Mouse (Mus musculus) cerebellum, postnatal 4 days (tissue): ENCODE results near the gene Fgd2.
"Not testable (repeated sequence)": the region's sequence is repeated elsewhere in the genome, so short reads cannot be mapped to it uniquely, and the experiment has no call there.

Experiments used
- DNase-seq, 2 experiments: peaks; one replicate each; pipeline ENCODE4 v3.0.0; 2022; ENCODE audit warnings: low spot score in 2 of 2, mixed read lengths in 1 of 2

Fgd2 gene

DNA sequence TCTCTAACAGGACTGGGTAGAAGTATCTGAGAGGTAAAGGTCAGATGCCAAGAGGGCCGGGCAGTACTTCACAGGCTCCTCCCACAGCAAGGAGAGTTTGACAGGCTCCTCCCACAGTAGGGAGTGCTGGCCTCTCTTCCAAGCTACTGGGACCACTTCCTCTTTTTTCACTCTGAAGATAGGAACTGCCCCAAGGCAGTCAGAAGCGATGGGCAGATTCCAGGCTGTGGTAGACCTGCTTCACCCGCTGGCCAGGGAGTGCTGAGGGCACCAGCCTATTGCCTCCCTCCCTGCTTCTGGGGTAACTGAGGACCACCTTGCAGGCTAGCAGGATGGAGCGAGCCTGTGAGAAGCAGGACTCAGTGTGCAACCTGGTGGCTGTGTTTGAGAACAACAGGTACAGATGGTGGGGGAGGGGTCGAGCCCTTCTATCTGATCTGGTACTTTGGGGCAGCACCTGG lies at the start of gene Fgd2:
Fgd2 (plus strand) TSS at position 154 of the 461 bp plus-strand sequence.
- no peak for DNase-seq

DNA sequence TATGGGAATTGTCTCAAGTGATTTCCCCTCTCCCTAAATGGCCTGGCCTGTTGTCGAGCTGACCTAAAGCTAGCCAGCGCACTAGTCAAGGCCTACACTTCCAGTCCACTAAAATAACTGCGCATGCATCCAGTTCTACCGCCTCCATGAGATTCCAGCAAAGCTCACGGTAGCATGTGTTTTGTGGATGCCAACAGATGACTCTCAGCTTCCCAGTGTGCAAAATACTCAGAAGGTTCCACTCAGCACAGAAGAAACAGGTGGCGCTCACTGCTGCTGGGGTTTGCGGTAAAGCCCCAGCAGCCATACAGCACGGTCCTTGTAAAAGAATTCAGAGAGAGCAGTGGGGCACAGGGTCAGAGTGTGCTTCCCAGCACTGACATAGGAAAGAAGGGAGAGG lies 49.1 kb upstream of the Fgd2 start:
- no peak for DNase-seq

DNA sequence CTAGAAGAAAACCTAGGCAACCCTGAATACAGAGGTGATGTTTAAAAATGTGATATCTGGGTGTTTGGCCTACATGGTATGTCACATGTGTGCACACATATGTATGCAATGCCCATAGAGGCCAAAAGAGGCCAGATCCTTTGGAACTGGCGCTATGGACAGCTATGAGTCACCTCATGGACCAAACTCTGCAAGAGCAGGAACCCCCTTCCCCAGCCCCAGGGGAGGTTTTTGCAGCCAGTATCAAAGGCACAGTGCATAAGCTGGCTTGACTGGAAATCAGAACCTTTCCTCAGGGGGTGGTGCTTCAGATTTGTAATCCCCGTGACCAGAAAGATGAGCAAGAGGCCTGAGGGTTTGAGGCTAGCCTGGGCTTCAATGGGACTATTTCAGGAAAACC lies 48.6 kb upstream of the Fgd2 start:
- no peak for DNase-seq

DNA sequence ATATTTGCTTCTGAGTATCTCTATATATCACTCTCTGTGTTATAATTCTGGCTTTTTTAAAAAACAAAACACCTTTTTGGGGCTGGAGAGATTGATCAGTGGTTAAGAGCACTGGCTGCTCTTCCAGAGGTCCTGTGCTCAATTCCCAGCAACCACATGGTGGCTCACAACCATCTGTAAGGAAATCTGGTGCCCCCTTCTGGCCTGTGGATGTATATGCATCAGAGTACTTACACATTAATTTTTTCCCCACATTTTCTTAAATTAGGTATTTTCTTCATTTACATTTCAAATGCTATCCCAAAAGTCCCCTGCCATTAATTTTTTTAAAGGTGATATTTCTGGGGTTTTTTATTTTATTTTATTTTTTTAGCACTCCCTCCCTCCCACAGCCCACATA lies 47.4 kb upstream of the Fgd2 start:
- no peak for DNase-seq

DNA sequence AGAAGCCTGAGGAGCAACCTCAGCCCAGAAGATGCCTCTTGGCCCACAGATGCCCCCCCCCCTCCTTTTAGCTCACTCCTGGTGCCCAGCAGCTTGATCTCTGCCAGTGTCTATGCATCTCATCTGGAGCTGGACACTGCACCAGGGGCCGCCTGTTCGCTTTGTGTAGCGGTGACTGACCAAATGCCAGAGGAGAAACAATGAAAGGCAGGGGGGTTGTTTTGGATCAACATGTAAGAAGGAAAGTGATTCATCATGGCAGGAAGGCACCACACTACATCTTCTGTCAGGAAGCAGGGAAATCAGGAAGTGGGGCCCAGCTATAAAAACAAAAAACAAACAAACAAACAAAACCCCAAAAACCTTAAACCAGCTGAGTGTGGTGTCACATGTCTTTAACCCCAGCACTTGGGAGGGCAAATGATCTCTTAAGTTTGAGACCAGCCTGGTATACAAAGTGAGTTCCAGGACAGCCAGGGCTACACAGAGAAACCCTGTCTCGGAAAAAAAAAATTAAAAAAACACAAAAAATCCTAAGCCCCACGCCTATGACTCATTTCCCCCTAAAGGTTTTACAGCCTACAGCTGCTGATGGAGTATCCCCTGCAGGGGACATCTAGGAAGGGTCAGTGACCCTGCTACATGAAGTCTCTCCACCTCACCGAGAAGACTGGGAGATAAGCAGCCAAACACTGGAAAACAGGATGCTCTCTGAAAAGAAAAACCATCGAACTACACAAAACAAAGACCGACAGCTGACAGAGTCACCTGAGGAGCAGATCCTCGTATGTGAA lies 44.8 kb upstream of the Fgd2 start:
- no peak for DNase-seq

DNA sequence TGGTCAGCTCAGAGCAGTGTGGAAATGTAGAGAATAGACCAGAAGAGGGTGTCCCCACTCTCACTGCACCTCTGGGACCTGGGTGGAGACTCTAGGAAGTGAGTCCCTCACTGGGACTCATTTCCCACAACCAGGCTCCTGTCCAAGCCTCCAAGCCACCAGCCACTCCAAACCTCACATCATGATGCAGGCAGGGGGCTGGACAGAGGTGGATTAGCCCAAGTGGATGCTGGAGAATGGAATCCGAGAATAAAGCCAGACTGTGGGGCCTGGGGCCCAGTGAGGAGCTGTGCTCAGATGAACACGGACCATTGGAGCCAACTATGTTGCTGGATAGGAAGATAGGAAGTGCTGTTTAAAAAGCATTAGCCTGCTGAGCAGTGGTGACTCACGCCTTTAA lies 43.8 kb upstream of the Fgd2 start:
- DNase-seq: no peak

DNA sequence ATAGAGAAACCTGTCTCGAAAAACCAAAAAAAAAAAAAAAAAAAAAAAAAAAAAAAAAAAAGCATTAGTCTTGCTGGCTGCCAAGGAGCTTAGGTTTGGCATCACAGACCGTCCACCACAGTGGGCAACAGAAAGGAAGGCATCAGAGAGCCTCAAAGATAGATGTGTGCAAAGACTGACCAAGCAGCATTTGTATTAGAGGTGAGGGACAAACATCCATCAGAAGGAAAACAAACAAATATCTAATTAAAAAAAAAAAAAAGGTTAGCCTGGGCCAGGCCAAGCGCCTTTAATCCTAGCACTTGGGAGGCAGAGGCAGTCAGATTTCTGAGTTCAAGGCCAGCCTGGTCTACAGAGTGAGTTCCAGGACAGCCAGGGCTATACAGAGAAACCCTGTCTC lies 43.3 kb upstream of the Fgd2 start, which contains the start of gene Pi16:
Pi16 (plus strand) TSS at position 301 of the 400 bp plus-strand sequence.
- not testable (repeated sequence) for DNase-seq

DNA sequence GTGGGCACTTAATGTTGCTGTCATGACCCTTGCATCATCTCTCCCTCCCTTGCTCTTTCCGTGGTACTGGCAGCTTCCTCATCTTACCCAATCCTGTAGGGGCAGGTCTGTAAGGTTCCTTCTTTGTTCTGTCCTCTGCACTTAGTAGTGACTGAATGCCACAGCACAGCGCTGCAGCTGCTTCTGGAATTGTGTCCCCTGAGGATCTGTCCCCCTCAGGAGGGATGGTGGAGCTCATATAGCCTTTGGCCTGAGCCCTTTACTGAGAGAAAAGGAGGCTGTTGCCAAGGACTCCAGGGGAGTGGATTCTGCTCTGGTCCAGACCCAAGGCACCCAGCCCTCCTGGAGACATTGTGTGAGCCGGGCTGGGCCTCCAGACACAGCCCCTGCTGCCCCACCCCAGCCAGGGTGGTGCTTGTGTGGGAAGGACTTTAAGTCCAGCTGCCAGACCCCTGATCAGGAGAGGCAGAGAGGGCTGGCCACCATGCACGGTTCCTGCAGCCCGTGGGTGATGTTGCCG lies 41.9 kb upstream of the Fgd2 start:
- no peak for DNase-seq

DNA sequence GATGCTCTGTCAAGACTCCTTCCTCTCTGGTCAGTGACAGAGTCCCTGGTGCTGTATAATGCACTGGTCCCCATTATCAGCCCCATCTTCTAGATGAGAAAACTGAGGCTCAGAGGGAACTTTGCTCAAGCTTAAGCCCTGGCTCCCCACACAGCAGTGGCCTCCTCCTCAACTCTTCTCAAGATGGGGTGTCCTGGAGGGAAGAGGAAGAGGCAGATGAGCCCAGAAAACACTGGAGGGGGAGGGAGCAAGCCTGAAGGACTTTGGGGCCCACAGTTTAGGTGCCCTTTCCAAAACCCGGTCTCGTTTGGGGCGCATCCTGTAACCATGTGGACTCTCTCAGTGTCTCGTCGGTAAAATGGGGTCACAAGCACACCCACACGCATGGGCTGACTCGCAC lies 41.2 kb upstream of the Fgd2 start:
- no peak for DNase-seq

DNA sequence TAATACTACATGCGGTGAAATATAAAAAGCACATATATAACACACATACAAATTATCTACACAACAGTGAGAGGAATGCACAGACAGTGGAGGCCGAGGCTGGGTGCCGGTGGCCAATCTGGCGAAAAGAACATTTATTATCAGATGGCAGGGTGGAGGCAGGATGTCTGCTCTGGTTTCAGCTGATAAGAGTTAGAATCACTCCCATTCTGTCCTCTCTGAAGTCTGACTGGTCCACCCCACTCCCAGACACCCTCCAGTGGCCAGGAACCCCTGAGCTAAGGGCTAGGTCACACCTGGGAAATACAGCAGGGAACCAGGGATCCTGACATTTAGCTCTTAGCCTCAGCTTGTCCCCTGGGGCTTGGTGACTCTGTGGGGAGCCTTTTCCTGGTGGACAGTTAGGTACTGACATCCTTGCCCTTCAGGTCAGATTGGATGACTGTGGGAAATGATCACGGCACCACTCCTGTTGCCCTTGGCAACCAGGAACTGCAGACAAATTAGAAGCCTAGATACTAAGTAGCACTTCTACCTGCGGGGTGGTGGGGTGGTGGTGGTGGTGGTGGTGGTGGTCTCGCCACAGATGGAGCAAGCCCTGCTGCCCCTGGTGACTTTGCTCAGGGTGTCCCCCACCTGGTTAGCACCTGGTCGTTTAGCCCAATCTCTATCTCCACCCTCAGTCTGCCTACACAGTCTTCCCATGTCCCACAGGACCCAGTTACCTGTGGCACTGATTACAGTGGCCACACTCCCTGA lies 40.7 kb upstream of the Fgd2 start:
- no peak for DNase-seq

DNA sequence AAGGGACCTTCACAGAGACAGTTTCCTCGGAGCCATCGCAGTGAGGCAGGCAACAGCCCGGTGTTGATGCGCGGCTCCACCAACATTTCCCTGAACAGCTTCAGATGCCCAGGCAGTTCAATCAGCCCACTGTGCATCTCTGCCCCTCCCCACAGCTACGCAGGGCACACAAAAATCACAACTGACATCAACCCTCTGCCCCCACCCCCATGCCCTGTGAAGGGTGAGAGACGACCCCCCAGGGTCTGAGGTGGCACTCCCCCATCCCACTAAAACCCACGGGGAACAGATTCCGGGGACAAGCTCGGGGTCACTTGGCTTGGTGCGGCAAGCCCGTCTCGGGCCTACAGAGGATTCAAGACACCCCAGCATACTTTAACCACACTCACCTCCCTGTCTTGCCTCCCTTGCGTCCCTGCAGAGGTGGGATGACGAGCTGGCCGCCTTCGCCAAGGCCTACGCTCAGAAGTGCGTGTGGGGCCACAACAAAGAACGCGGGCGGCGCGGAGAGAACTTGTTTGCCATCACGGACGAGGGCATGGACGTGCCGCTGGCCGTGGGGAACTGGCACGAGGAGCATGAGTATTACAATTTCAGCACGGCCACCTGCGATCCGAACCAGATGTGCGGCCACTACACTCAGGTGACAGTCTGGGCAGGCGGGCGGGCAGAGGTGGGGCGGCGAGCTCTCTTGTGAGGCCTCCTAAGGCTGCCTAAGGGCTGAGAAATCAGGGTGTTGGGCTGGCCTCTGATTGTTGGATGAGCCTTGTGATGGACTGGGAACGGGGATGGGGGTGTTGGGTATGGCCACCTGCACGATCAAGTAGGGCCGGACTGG lies 38.7 kb upstream of the Fgd2 start:
- no peak for DNase-seq

DNA sequence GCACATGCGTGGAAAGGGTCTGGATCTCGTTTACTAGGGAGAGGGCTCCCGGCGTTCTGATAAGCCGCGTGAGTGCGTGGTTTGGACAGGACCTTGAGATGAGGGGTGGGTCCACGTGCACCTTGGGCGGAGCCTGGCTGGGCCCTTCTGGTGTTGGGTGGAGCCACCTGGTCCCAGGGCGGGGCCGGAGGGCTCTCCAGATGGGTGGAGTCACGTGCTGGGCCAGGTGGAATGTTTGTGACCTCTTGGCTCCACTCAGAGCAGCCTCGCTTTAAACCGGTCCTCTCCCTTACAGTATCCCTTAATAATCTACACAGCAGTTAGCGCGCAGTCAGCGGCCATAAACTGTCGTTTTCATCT lies 38.1 kb upstream of the Fgd2 start:
- DNase-seq: no peak

DNA sequence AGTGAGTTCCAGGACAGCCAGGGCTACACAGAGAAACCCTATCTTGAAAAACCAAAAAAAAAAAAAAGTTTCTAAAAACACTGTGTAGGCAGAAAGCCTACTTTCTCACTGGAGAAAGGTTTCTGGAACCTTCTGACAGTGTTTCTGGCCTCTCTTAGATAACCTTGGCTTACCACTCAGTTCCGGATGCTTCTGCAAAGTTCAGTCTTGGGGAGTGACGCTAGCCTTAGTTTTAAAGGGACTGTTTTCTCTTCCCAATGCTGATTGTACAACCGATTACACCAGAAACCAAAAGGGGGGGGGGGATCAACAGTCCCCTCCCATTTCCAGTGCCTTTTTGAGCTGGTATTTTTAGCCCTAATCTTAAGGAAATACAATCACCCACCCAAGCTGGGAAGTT lies 37.1 kb upstream of the Fgd2 start:
- no peak for DNase-seq

DNA sequence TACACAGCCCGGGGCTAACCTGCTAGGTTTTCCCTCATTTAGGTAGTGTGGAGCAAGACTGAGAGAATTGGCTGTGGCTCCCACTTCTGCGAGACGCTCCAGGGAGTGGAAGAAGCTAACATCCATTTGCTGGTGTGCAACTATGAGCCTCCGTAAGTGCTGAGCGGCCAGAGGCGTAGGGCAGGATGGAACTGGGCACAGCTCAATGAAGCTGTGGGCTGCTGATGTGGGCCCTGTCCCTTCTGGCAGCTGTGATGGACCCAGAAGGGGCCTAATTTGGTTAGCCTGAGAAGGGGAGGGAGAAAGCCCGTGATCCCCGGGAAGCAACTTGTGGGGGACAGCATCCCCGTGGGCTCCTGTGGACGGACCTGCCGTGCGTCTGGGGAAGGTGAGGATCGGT lies 34.9 kb upstream of the Fgd2 start:
- peak in 1 of 2 experiments; percentile 18 for DNase-seq

DNA sequence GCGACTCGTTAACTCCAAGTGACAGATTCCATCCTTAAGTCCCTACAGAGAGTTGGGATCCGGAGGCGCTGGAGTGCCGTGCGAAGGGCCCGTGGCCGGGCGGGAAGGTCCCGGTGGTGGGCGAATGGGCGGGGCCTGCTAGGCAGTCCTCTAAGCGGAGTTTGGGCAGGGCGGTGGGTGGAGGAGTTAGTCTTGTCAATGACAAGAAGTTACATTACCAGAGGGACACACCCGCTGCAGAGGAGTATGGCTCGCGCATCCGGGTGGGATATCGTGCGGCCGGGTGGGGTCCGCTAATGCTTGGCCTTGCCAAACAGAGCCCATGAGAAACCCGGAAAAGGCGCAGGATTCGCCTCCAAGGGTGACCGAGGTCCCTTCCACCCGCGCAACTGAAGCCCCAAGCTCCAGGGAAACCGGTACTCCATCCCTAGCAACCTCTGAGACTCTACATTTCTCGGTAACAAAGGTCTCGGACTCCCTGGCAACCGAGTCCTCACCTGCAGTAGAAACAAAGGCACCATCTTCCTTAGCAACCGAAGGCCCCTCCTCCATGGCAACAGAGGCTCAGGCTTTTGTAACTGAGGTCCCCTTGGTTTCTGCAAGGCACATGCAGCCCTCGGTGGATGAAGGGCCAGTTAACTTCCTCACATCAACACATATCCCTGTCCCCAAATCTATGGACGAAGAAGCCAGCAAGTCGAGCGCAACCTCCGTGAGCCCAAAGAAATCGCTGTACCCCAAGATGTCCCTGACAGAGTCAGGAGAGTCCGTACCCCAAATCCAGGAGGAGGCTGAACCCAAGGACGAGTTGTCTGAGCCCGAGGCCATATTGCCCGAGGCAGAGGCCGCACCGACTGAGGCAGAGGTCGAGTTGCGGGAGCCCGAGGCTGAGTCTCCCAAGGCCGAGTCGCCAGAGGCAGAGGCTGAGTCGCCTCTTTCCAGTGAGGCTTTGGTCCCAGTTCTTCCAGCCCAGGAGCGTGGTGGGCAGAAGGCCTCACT lies 33.9 kb upstream of the Fgd2 start:
- peak in 1 of 2 experiments; percentile 19 for DNase-seq

DNA sequence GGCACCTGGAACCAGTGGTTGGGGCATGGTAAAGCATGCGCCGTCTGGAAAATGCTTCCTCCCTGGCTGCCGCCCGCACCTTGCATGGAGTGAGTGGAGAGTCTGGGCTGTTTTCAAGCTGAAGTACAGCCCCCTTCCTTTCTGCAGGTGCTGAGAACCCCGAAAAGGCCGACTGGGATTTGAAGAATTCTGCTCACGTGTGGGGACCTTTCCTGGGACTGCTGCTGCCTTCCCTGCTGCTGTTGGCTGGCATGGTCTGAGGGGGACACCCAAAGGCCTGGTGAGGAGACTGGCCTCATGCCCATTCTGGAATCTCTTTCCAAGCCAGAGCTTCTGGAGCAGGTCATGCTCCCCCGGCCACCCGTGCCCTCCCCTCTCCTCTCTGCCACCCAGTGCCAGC lies 33.0 kb upstream of the Fgd2 start:
- DNase-seq: no peak

DNA sequence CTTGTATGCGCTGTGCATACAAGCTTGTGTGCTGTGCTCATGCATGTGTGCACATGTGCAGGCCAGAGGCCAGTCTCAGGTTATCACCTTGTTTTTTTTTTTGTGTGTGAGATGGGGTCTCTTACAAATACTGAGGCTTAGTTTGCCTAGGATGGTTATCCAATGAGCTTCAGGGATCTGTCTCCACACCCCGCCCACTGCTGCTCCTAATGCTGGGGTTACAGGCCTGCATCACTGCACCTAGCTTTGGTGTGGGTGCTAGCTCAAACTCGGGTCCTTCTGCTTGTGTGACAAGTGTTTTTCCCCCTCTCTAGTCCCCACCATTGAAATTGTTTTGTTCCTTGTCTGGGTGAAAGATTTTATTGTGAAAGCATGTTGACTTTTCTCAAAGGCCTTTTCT lies 30.5 kb upstream of the Fgd2 start:
- DNase-seq: no peak

DNA sequence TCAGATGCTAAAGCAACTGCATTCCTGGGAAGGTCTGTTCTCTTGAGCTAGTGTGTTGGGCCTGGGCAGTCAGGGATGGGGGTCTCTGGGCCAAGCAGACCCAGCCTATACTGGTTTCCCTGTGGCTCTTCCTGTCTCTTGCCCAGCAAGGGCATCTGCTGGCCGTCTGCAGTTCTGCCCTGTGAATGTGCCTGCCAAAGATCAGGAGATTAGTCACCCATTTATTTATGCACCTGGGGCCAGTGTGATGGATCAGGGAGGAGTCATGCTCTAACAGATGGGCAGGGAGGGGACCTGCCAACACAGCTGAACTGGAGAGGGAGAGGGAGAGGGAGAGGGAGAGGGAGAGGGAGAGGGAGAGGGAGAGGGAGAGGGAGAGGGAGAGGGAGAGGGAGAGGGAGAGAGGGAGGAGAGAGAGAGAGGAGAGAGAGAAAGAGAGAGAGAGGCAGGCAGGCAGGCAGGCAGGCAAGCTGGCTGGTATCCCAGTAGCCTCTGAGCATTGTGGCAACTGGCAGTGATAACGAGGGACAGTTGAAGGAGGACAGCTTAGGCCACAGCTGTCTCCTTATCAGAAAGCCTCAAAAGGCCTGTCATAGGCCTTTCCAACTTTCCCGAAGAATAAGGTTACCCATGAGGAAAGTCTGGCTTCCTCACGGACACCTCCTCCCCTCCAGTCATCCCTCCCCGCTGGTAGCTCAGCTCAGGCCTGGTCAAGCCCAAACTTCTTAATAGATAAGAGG lies 29.9 kb upstream of the Fgd2 start:
- peak in 1 of 2 experiments; percentile 52 for DNase-seq

DNA sequence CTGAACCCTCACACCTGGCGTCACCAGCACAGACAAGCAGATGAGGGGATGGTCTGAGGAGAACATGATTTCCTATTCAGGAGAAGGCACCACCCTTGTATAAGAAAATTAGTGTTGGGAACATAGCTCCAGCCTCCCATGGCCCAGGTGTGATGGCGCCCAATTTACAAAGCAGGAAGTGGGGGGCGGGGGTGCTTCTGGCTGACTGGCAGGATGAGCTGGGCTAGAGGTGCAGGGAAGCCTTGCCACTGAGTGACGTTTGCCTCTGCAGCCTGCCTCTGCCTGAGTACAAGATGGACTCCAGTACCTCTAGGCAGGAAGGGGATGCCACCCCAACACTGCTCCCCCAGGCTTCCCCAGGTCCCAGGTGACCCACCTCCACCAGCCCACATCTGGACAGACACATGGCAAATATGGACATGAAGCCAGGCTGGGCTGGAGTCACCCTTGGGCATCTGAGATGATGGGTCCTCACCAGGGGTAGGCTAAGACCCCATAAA lies 28.5 kb upstream of the Fgd2 start:
- no peak for DNase-seq
